Mouse (Mus musculus): ENCODE measurements around the gene Atp9a.

DNA sequence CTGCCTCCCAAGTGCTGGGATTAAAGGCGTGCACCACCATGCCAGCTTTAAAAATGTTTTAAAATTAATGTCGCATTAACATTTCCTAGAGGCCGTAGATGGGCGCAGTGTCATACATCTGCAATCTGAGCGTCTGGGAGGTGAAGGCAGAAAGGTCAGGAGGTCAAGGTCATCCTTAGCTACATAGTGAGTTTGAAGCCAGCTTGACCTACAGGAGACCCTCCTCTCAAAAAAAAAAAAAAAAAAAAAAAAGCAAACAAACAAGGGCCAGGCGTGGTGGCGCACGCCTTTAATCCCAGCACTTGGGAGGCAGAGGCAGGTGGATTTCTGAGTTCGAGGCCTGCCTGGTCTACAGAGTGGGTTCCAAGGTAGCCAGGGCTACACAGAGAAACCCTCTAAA is 44.0 kb upstream of the Atp9a start:
- no peak for TF ChIP-seq CTCF (IDR thresholded peaks at IDR 0.05; ENCODE audit: low read depth)
- no peak for TF ChIP-seq EP300 (IDR thresholded peaks at IDR 0.05; ENCODE audit: low read depth)

Data from liver, embryonic 14.5 days (tissue).